Mouse (Mus musculus): ENCODE data around the gene Odam. TPM values are rescaled to one million over a fixed set of nuclear protein-coding genes. Genes with fewer than 3 reads are reported as not detected.

Gene Odam
- polyA plus RNA-seq, 1 experiment from 2014 or later: not detected

DNA sequence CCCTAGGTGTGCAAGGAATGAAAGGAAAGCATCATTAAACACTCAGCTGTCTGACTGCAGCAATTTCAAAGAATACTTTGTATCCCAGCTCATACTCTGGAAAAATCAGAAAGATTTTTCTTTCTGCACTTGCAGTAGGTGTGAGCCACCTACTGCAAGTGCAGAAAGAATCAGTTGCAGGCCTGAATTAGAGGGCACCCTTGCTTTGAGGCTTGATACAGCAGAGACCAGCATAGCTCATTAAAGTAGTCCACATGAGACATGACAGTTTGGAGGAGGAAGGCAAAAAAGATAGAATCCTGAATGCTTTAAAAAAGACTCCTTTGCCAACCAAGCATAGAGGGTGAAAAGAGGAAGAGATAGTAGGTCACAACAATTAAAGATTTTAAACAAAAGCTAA lies 57.7 kb downstream of the Odam start:
- Histone ChIP-seq H3K27ac (ENCODE audit: low read depth) (no peak overlapping the region), H3K27me3 (ENCODE audit: insufficient read depth, low read length) (no peaks in the 10 kb centered on the region), H3K4me1 (ENCODE audit: insufficient read depth) (no peaks in the 10 kb centered on the region), H3K4me2 (no peak overlapping the region), H3K9ac (no peak overlapping the region), H3K36me3 (ENCODE audit: insufficient read depth) (no peaks in the 10 kb centered on the region), H3K4me3 (ENCODE audit: low read depth, low read length) (no peak overlapping the region), H3K9me3 (ENCODE audit: low read depth, low read length) (no peaks in the 10 kb centered on the region)
- ATAC-seq (ENCODE audit: insufficient read depth) (no peak), DNase-seq (no peak)
- TF ChIP-seq CTCF (IDR thresholded peaks at IDR 0.05; ENCODE audit: low read depth): no peak

Other genes starting within 250 kb of the Odam start
- gene Csn1s1, start 218.8 kb upstream of the Odam start, polyA plus RNA-seq (2014; fragmentation: Nextera tagmentation; extraction: Ambion mirVana): not detected in 2 replicates
- not detected in 2 replicates for gene Csn2, start 185.4 kb upstream of the Odam start, polyA plus RNA-seq (2014; fragmentation: Nextera tagmentation; extraction: Ambion mirVana)
- gene Csn1s2a, start 110.5 kb upstream of the Odam start, polyA plus RNA-seq (2014; fragmentation: Nextera tagmentation; extraction: Ambion mirVana): not detected in 2 replicates
- gene Csn1s2b, start 76.9 kb upstream of the Odam start, polyA plus RNA-seq (2014; fragmentation: Nextera tagmentation; extraction: Ambion mirVana): not detected in 2 replicates
- gene Prr27, start 59.3 kb upstream of the Odam start, polyA plus RNA-seq (2014; fragmentation: Nextera tagmentation; extraction: Ambion mirVana): not detected in 2 replicates
- gene Csn3, start 40.5 kb downstream of the Odam start, polyA plus RNA-seq (2014; fragmentation: Nextera tagmentation; extraction: Ambion mirVana): not detected in 2 replicates
- not detected in 2 replicates for gene 2310003L06Rik, start 84.4 kb downstream of the Odam start, polyA plus RNA-seq (2014; fragmentation: Nextera tagmentation; extraction: Ambion mirVana)
- gene Gm28434, start 84.5 kb downstream of the Odam start, polyA plus RNA-seq (2014; fragmentation: Nextera tagmentation; extraction: Ambion mirVana): not detected in 2 replicates
- not detected in 2 replicates for gene Cabs1, start 94.4 kb downstream of the Odam start, polyA plus RNA-seq (2014; fragmentation: Nextera tagmentation; extraction: Ambion mirVana)
- not detected in 2 replicates for gene Smr3a, start 117.5 kb downstream of the Odam start, polyA plus RNA-seq (2014; fragmentation: Nextera tagmentation; extraction: Ambion mirVana)
- gene Smr2, start 201.5 kb downstream of the Odam start, polyA plus RNA-seq (2014; fragmentation: Nextera tagmentation; extraction: Ambion mirVana): not detected in 2 replicates
- not detected in 2 replicates for gene Gm11116, start 226.5 kb downstream of the Odam start, polyA plus RNA-seq (2014; fragmentation: Nextera tagmentation; extraction: Ambion mirVana)